Mouse (Mus musculus) stomach, postnatal 0 days (tissue): ENCODE results near the gene Trmt10b. TPM values are rescaled to one million over a fixed set of nuclear protein-coding genes. Genes with fewer than 3 reads are reported as not detected.

ENCODE experiments used
- ATAC-seq: fragments of 200-750 bp; cut with Nextera tagmentation; 2 replicates; pipeline ENCODE4 v1.8.0; 2017; ENCODE audit not compliant: low FRiP score, low TSS enrichment
- DNase-seq: peaks from one replicate; pipeline ENCODE4 v3.0.0-alpha.2; 2016; ENCODE audit warnings: low spot score
- H3K27ac ChIP-seq: fragments of 300-500 bp; sonication (generic); replicated peaks from 2 replicates; pipeline ENCODE4 v1.5.1; 2014; ENCODE audit warnings: mild to moderate bottlenecking, control low read depth
- H3K27me3 ChIP-seq: fragments of 300-500 bp; sonication (generic); 2 replicates; pipeline ENCODE4 v1.6.1; 2014; ENCODE audit warnings: low read length; ENCODE audit not compliant: control insufficient read depth, insufficient read depth
- H3K36me3 ChIP-seq: fragments of 300-500 bp; sonication (generic); 2 replicates; pipeline ENCODE4 v1.6.1; 2014; ENCODE audit warnings: low read length, mixed read lengths; ENCODE audit not compliant: control insufficient read depth, insufficient read depth
- H3K4me1 ChIP-seq: fragments of 300-500 bp; sonication (generic); replicated peaks from 2 replicates; pipeline ENCODE4 v1.6.1; 2014; ENCODE audit warnings: antibody characterized with exemption; ENCODE audit not compliant: control insufficient read depth, insufficient read depth
- H3K4me2 ChIP-seq: fragments of 300-500 bp; sonication (generic); replicated peaks from 2 replicates; pipeline ENCODE4 v1.6.1; 2014; ENCODE audit warnings: low read depth, mild to moderate bottlenecking, control low read depth, moderate library complexity
- H3K4me3 ChIP-seq: fragments of 300-500 bp; sonication (generic); 2 replicates; pipeline ENCODE4 v1.5.1; 2014; ENCODE audit warnings: low read depth, low read length, control low read depth
- H3K9ac ChIP-seq: fragments of 300-500 bp; sonication (generic); 2 replicates; pipeline ENCODE4 v1.6.1; 2014; ENCODE audit warnings: mild to moderate bottlenecking, low read length, control low read depth, mixed read lengths
- H3K9me3 ChIP-seq: fragments of 300-500 bp; sonication (generic); 2 replicates; pipeline ENCODE4 v1.6.1; 2016; ENCODE audit warnings: low read length; ENCODE audit not compliant: control insufficient read depth
- CTCF ChIP-seq: IDR thresholded peaks from 2 replicates; pipeline ENCODE4 v1.5.1; 2016; ENCODE audit warnings: antibody characterized with exemption, low read depth, mild to moderate bottlenecking, moderate library complexity
- EP300 ChIP-seq: optimal IDR thresholded peaks from 2 replicates; pipeline ENCODE3; 2016; ENCODE audit warnings: antibody characterized with exemption
- WGBS: fragments of 180-500 bp; shearing (Covaris S2); extraction: QIAGEN DNeasy Blood & Tissue Kit; methylation state at CpG from one replicate; pipeline ENCODE4 v1.1.7; 2014; 5-methylcytosine and 5-hydroxymethylcytosine counted together
- polyA plus RNA-seq: library from polyadenylated mRNA; unstranded; fragments of >200 nt; fragmentation: Nextera tagmentation; extraction: Ambion mirVana; gene quantifications from 2 replicates; pipeline ENCODE4 v1.2.1, GENCODE M21; 2015

The Trmt10b gene
- polyA plus RNA-seq, 1 experiment from 2014 or later: 10.9 TPM

GRCm38 (mm10) chr4:45320159-45320816 is 23.4 kb downstream of the Trmt10b start:
- Histone ChIP-seq H3K27me3 (no peaks in the 10 kb centered on the region), H3K27ac (peak overlapping the region; percentile 94), H3K4me2 (peak overlapping the region; percentile 75), H3K9ac (peak overlapping the region; percentile 95), H3K9me3 (no peaks in the 10 kb centered on the region), H3K36me3 (peaks cover 7% of the 10 kb centered on the region), H3K4me1 (peaks cover 4% of the 10 kb centered on the region; the same call in 1 of the 2 replicates), H3K4me3 (peak overlapping the region; percentile 86)
- TF ChIP-seq EP300 (no peak), CTCF (no peak; the same call in 1 of the 2 replicates)
- WGBS: under 1% methylated on average over 56 of the region's 56 CpGs
- ATAC-seq (peak; percentile 94), DNase-seq (peak; percentile 85)

GRCm38 (mm10) chr4:45331139-45331538 is 34.2 kb downstream of the Trmt10b start:
- Histone ChIP-seq H3K27ac (no peak overlapping the region), H3K4me1 (no peaks in the 10 kb centered on the region), H3K27me3 (no peaks in the 10 kb centered on the region), H3K9me3 (no peaks in the 10 kb centered on the region), H3K9ac (no peak overlapping the region), H3K4me2 (no peak overlapping the region), H3K36me3 (no peaks in the 10 kb centered on the region), H3K4me3 (no peak overlapping the region)
- TF ChIP-seq CTCF: no peak
- TF ChIP-seq EP300: no peak
- no peak for DNase-seq
- 57% methylated on average over 7 of the region's 7 CpGs for WGBS
- ATAC-seq: no peak

- TF ChIP-seq EP300 (no peak), CTCF (no peak)
- Histone ChIP-seq H3K36me3 (no peaks in the 10 kb centered on the region), H3K4me2 (no peak overlapping the region), H3K4me1 (no peaks in the 10 kb centered on the region), H3K9ac (no peak overlapping the region), H3K27ac (no peak overlapping the region), H3K9me3 (no peaks in the 10 kb centered on the region), H3K4me3 (no peak overlapping the region), H3K27me3 (no peaks in the 10 kb centered on the region)
- WGBS: 45% methylated on average over 3 of the region's 3 CpGs
- no peak for DNase-seq
- ATAC-seq: no peak
Observed at GRCm38 (mm10) chr4:45332466-45332865, 35.5 kb downstream of the Trmt10b start.

GRCm38 (mm10) chr4:45341226-45341625 is 44.3 kb downstream of the Trmt10b start:
- Histone ChIP-seq H3K4me3 (peak overlapping the region; percentile 90), H3K27ac (peak overlapping the region; percentile 98), H3K4me1 (0 out of 2 replicates have a peak, but pooled peaks cover 3% of the 10 kb centered on the region), H3K27me3 (no peaks in the 10 kb centered on the region), H3K36me3 (no peaks in the 10 kb centered on the region), H3K9me3 (no peaks in the 10 kb centered on the region), H3K4me2 (peak overlapping the region; percentile 74), H3K9ac (peak overlapping the region; percentile 95; the same call in 1 of the 2 replicates)
- ATAC-seq (no peak), DNase-seq (no peak)
- WGBS: 60% methylated on average over 9 of the region's 9 CpGs
- TF ChIP-seq EP300: no peak
- no peak for TF ChIP-seq CTCF

GRCm38 (mm10) chr4:45341669-45342249 is 44.8 kb downstream of the Trmt10b start, which contains the start of gene Dcaf10:
Gene Dcaf10 (plus strand): TSS chr4:45342101.
- peak; percentile 96 for ATAC-seq
- under 1% methylated on average over 26 of the region's 42 CpGs for WGBS
- H3K36me3 ChIP-seq: no peaks in the 10 kb centered on the region
- H3K27ac ChIP-seq: peak within 1 kb of the TSS; percentile 98
- peak within 1 kb of the TSS; percentile 90 for H3K4me3 ChIP-seq
- peak within 1 kb of the TSS; percentile 74 for H3K4me2 ChIP-seq
- peak; percentile 96 for DNase-seq
- H3K9ac ChIP-seq: peak within 1 kb of the TSS; percentile 95
- H3K9me3 ChIP-seq: no peaks in the 10 kb centered on the region
- 0 out of 2 replicates have a peak, but pooled peaks cover 3% of the 10 kb centered on the region for H3K4me1 ChIP-seq
- no peaks in the 10 kb centered on the region for H3K27me3 ChIP-seq
- TF ChIP-seq CTCF (peak; percentile 76), EP300 (no peak)
